Mouse (Mus musculus) bone marrow macrophage, adult 2 months (primary cell): ENCODE results near the gene Gadd45a. TPM values are rescaled to one million over a fixed set of nuclear protein-coding genes. Genes with fewer than 3 reads are reported as not detected.
A peak's percentile ranks its signal among the peaks of the same experiment; 100 is the strongest.

Source experiments
- H3K27ac ChIP-seq: 2 replicates; pipeline ENCODE4 v1.5.1; 2012; ENCODE audit warnings: low read depth, low read length; ENCODE audit not compliant: insufficient read depth
- H3K4me1 ChIP-seq: 2 replicates; pipeline ENCODE4 v1.6.1; 2012; ENCODE audit warnings: low read length; ENCODE audit not compliant: control insufficient read depth, insufficient read depth
- H3K4me3 ChIP-seq: 2 replicates; pipeline ENCODE4 v1.5.1; 2012; ENCODE audit warnings: mild to moderate bottlenecking, low read length, moderate library complexity; ENCODE audit not compliant: insufficient read depth
- CTCF ChIP-seq: IDR thresholded peaks from 2 replicates; pipeline ENCODE4 v1.5.1; 2012; ENCODE audit warnings: low read depth, mild to moderate bottlenecking, low read length, moderate library complexity
- POLR2A ChIP-seq: IDR thresholded peaks from 2 replicates; pipeline ENCODE4 v1.6.1; 2012; ENCODE audit warnings: mild to moderate bottlenecking, low read depth, low read length, borderline replicate concordance
- polyA plus RNA-seq: library from polyadenylated mRNA; stranded (reverse); fragments of >200 nt; gene quantifications from 2 replicates; pipeline ENCODE4 v1.2.4, GENCODE M21; 2012; ENCODE audit not compliant: missing spikeins, insufficient read depth, insufficient read length

The Gadd45a gene
- polyA plus RNA-seq, 1 experiment: 11.6 TPM

GRCm38 (mm10) chr6:67048880-67049694 is 11.8 kb upstream of the Gadd45a start:
- H3K27ac ChIP-seq: no peak overlapping the region

GRCm38 (mm10) chr6:67048052-67048691 is 10.9 kb upstream of the Gadd45a start:
- TF ChIP-seq POLR2A (no peak), CTCF (no peak)
- Histone ChIP-seq H3K4me3 (no peak overlapping the region), H3K4me1 (peaks cover 5% of the 10 kb centered on the region), H3K27ac (no peak overlapping the region)

More at GRCm38 (mm10) chr6:67048880-67049694, 11.8 kb upstream of the Gadd45a start:
- H3K4me3 ChIP-seq: no peak overlapping the region
- no peak for TF ChIP-seq POLR2A
- TF ChIP-seq CTCF: no peak
- peaks cover 5% of the 10 kb centered on the region for H3K4me1 ChIP-seq

GRCm38 (mm10) chr6:67046937-67047336 is 9.7 kb upstream of the Gadd45a start:
- H3K27ac ChIP-seq: no peak overlapping the region
- H3K4me1 ChIP-seq: peaks cover 16% of the 10 kb centered on the region
- no peak for TF ChIP-seq POLR2A
- no peak overlapping the region for H3K4me3 ChIP-seq

GRCm38 (mm10) chr6:67045424-67045823 is 8.2 kb upstream of the Gadd45a start:
- Histone ChIP-seq H3K27ac (no peak overlapping the region), H3K4me3 (no peak overlapping the region), H3K4me1 (peaks cover 26% of the 10 kb centered on the region)
- TF ChIP-seq POLR2A (no peak), CTCF (no peak)

GRCm38 (mm10) chr6:67040904-67041410 is 3.7 kb upstream of the Gadd45a start:
- H3K27ac ChIP-seq: peak overlapping the region; percentile 53
- H3K4me3 ChIP-seq: no peak overlapping the region
- H3K4me1 ChIP-seq: peaks cover 31% of the 10 kb centered on the region
- TF ChIP-seq CTCF (no peak), POLR2A (no peak)

GRCm38 (mm10) chr6:67038964-67039363 is 1.7 kb upstream of the Gadd45a start:
- TF ChIP-seq CTCF: no peak
- no peak for TF ChIP-seq POLR2A
- Histone ChIP-seq H3K4me3 (no peak overlapping the region), H3K27ac (no peak overlapping the region), H3K4me1 (peaks cover 34% of the 10 kb centered on the region)

GRCm38 (mm10) chr6:67036356-67036811 is 873 bp downstream of the Gadd45a start:
- peaks cover 24% of the 10 kb centered on the region for H3K4me1 ChIP-seq
- H3K27ac ChIP-seq: peak overlapping the region; percentile 64
- TF ChIP-seq POLR2A (no peak), CTCF (peak; percentile 40; the same call in 1 of the 2 replicates)
- H3K4me3 ChIP-seq: peak overlapping the region; percentile 81

GRCm38 (mm10) chr6:67035388-67036299 is 1.6 kb downstream of the Gadd45a start:
- no peak for TF ChIP-seq CTCF
- TF ChIP-seq POLR2A: no peak
- H3K27ac ChIP-seq: peak overlapping the region; percentile 20; the same call in 1 of the 2 replicates
- peaks cover 18% of the 10 kb centered on the region for H3K4me1 ChIP-seq
- H3K4me3 ChIP-seq: peak overlapping the region; percentile 81

- peaks cover 18% of the 10 kb centered on the region for H3K4me1 ChIP-seq
- H3K4me3 ChIP-seq: no peak overlapping the region
- H3K27ac ChIP-seq: no peak overlapping the region
- TF ChIP-seq POLR2A (no peak), CTCF (no peak)
Observed at GRCm38 (mm10) chr6:67034331-67035130, 2.7 kb downstream of the Gadd45a start.
